Mouse (Mus musculus) lung, embryonic 16.5 days (tissue): ENCODE results near the gene Top3a. TPM values are rescaled to one million over a fixed set of nuclear protein-coding genes. Genes with fewer than 3 reads are reported as not detected.

Experiments
- ATAC-seq: fragments of 200-750 bp; cut with Nextera tagmentation; 2 replicates; pipeline ENCODE4 v1.8.0; 2017; ENCODE audit warnings: low read depth, mild to moderate bottlenecking, moderate library complexity
- H3K27ac ChIP-seq: fragments of 300-500 bp; sonication (generic); 2 replicates; pipeline ENCODE4 v1.5.1; 2014; ENCODE audit warnings: mild to moderate bottlenecking, control low read depth, low read length
- H3K27me3 ChIP-seq: fragments of 300-500 bp; sonication (generic); 2 replicates; pipeline ENCODE4 v1.6.1; 2014; ENCODE audit warnings: low read depth, low read length, mixed read lengths; ENCODE audit not compliant: control insufficient read depth, insufficient read depth
- H3K36me3 ChIP-seq: fragments of 300-500 bp; sonication (generic); 2 replicates; pipeline ENCODE4 v1.6.1; 2014; ENCODE audit warnings: low read length; ENCODE audit not compliant: control insufficient read depth, insufficient read depth
- H3K4me1 ChIP-seq: fragments of 300-500 bp; sonication (generic); replicated peaks from 2 replicates; pipeline ENCODE4 v1.6.1; 2014; ENCODE audit warnings: low read length, mixed read lengths; ENCODE audit not compliant: control insufficient read depth, insufficient read depth
- H3K4me2 ChIP-seq: fragments of 300-500 bp; sonication (generic); 2 replicates; pipeline ENCODE4 v1.6.1; 2014; ENCODE audit warnings: low read depth, low read length, control low read depth
- H3K4me3 ChIP-seq: fragments of 300-500 bp; sonication (generic); 2 replicates; pipeline ENCODE4 v1.5.1; 2014; ENCODE audit warnings: mild to moderate bottlenecking, low read length, control low read depth
- H3K9ac ChIP-seq: fragments of 300-500 bp; sonication (generic); 2 replicates; pipeline ENCODE4 v1.6.1; 2014; ENCODE audit warnings: low read length, control low read depth
- H3K9me3 ChIP-seq: fragments of 300-500 bp; sonication (generic); 2 replicates; pipeline ENCODE4 v1.6.1; 2016; ENCODE audit warnings: low read length; ENCODE audit not compliant: control insufficient read depth
- WGBS: fragments of 180-500 bp; shearing (Covaris S2); extraction: QIAGEN DNeasy Blood & Tissue Kit; methylation state at CpG from one replicate; pipeline ENCODE4 v1.1.7; 2014; 5-methylcytosine and 5-hydroxymethylcytosine counted together
- microRNA-seq: library from miRNA; unstranded; fragments of <30 nt; microRNA quantifications from one replicate; pipeline ENCODE4, GENCODE M21; 2016
- polyA plus RNA-seq: library from polyadenylated mRNA; unstranded; fragments of >200 nt; fragmentation: Nextera tagmentation; extraction: Ambion mirVana; gene quantifications from 2 replicates; pipeline ENCODE4 v1.2.1, GENCODE M21; 2015

Gene Top3a
- polyA plus RNA-seq, 1 experiment from 2014 or later: 17.3 TPM

- Histone ChIP-seq H3K4me1 (peaks cover 19% of the 10 kb centered on the region), H3K4me3 (no peak overlapping the region), H3K27me3 (no peaks in the 10 kb centered on the region), H3K4me2 (no peak overlapping the region), H3K9me3 (no peaks in the 10 kb centered on the region), H3K9ac (no peak overlapping the region), H3K27ac (no peak overlapping the region), H3K36me3 (peaks cover 9% of the 10 kb centered on the region)
- no peak for ATAC-seq
- WGBS: 72% methylated on average over 3 of the region's 4 CpGs
Measured at GRCm38 (mm10) chr11:60701611-60702010, 75.6 kb downstream of the Top3a start.

- Histone ChIP-seq H3K27me3 (no peaks in the 10 kb centered on the region), H3K27ac (peak overlapping the region; percentile 96; the same call in 1 of the 2 replicates), H3K36me3 (0 out of 2 replicates have a peak, but pooled peaks cover 2% of the 10 kb centered on the region), H3K4me2 (peak overlapping the region; percentile 84), H3K9me3 (no peaks in the 10 kb centered on the region), H3K4me3 (peak overlapping the region; percentile 72), H3K9ac (peak overlapping the region; percentile 84), H3K4me1 (peaks cover 19% of the 10 kb centered on the region)
- ATAC-seq: no peak
- WGBS: 20% methylated on average over 12 of the region's 12 CpGs
Measured at GRCm38 (mm10) chr11:60700320-60701185, 76.6 kb downstream of the Top3a start.

DNA sequence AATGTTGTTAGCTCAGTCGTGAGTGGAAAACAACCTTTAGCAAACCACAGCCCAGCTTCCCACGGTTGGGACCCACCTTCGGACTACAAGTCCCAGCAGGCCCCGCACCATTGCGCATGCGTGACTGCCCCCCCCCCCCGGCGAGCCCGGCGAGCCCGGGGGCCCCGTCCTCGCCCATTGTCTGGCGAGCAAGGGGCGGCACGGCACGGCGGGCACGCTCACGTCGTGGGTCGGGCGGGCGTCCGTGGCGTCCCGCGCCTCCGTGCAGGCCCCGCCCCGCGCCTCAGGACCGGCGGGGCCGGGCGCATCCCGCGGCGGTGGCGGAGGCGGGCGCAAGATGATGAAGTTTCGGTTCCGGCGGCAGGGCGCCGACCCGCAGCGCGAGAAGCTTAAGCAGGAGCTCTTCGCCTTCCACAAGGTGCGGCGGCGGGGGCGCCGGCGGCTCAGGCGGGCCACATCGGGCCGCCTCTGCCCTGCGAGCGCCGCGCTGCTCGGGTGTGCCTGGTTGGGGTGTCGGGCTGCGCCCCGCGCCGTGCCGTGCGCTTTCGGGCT is 77.6 kb downstream of the Top3a start, which contains the start of gene Llgl1:
TSS of gene Llgl1 (plus strand) at position 200 of the 552 bp plus-strand sequence.
- Histone ChIP-seq H3K27me3 (no peaks in the 10 kb centered on the region), H3K9me3 (no peaks in the 10 kb centered on the region), H3K27ac (peak within 1 kb of the TSS; percentile 96), H3K36me3 (no peaks in the 10 kb centered on the region), H3K4me3 (peak within 1 kb of the TSS; percentile 72), H3K9ac (peak within 1 kb of the TSS; percentile 84), H3K4me2 (peak within 1 kb of the TSS; percentile 84), H3K4me1 (peaks cover 19% of the 10 kb centered on the region)
- peak; percentile 92 for ATAC-seq
- WGBS: under 1% methylated on average over 52 of the region's 73 CpGs

DNA sequence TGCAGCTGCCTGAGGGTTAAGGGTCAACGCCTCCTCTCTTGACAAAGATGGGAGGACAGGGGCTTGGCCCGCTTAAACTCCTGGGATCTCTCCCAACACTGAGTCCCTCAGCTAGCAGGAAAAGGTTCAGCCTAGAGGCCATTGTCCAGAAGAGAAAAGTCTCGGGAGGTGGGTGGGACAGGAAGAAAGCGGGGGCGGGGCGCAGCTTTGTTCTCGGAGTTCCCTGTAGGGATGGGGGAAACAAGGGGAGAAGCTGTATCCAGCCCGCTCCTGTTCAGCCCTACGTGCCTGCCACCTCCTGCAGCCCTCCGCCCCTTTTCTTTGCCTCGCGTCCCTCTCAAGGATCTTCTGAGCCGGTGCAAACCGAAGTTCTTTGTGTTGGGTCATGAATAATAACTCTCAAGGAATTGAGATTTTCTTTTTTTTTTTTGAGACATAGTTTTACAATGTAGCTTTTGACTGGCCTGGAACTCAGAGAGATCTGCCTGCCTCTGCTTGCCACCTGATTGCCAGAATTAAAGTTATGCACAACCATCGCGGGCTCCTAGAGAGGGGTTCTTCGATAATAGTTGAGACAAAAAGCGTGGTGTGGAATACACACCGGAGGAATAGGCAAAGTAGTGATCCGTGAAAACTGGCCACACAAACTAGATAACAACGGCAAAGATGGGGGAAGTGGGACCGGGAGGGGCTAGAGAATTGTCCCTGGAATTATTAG is 78.2 kb downstream of the Top3a start:
- peak; percentile 72 for ATAC-seq
- Histone ChIP-seq H3K4me2 (peak overlapping the region; percentile 64), H3K9me3 (no peaks in the 10 kb centered on the region), H3K9ac (peak overlapping the region; percentile 84), H3K4me1 (peaks cover 19% of the 10 kb centered on the region), H3K4me3 (peak overlapping the region; percentile 72), H3K27me3 (no peaks in the 10 kb centered on the region), H3K27ac (peak overlapping the region; percentile 96), H3K36me3 (no peaks in the 10 kb centered on the region)
- 4% methylated on average over 22 of the region's 22 CpGs for WGBS

- no peaks in the 10 kb centered on the region for H3K27me3 ChIP-seq
- H3K36me3 ChIP-seq: no peaks in the 10 kb centered on the region
- no peak overlapping the region for H3K9ac ChIP-seq
- no peak for ATAC-seq
- H3K4me3 ChIP-seq: no peak overlapping the region
- 71% methylated on average over 2 of the region's 2 CpGs for WGBS
- H3K4me2 ChIP-seq: no peak overlapping the region
- H3K9me3 ChIP-seq: no peaks in the 10 kb centered on the region
- peaks cover 19% of the 10 kb centered on the region for H3K4me1 ChIP-seq
- no peak overlapping the region for H3K27ac ChIP-seq
Measured at GRCm38 (mm10) chr11:60697561-60697960, 79.6 kb downstream of the Top3a start.

DNA sequence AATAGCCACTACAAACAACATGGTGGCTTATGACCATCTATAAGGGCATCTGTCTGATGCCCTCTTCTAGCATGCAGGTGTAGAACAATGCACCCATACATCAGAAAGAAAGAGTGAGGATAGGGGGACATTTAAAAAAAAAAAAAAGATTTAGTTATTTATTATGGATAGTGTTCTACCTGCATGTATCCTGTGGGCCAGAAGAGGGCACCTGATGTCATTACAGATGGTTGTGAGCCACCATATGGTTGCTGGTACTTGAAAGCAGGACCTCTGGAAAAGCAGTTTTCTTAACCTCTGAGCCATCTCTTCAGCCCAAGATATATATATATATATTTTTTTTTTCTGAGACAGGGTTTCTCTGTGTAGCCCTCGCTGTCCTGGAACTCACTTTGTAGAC is 81.0 kb downstream of the Top3a start:
- H3K27me3 ChIP-seq: no peaks in the 10 kb centered on the region
- no peaks in the 10 kb centered on the region for H3K36me3 ChIP-seq
- 75% methylated on average over 1 of the region's 1 CpGs for WGBS
- no peak overlapping the region for H3K9ac ChIP-seq
- no peak overlapping the region for H3K27ac ChIP-seq
- H3K4me1 ChIP-seq: peaks cover 16% of the 10 kb centered on the region
- H3K9me3 ChIP-seq: no peaks in the 10 kb centered on the region
- H3K4me3 ChIP-seq: no peak overlapping the region
- ATAC-seq: no peak
- H3K4me2 ChIP-seq: no peak overlapping the region

Small RNA genes within 50 kb of the gene (microRNA-seq; reads per million reads assigned to microRNA genes)
- 0.99 reads per million for gene Mir5100

Other genes starting within 250 kb of the Top3a start
- gene Alkbh5, start 241.0 kb downstream of the Top3a start, polyA plus RNA-seq: 28.4 and 33.0 TPM in 2 replicates
- gene Llgl1, start 77.6 kb downstream of the Top3a start, polyA plus RNA-seq: 51.3 TPM in 2 replicates
- 90.8 and 98.7 TPM in 2 replicates for gene Flii, start 50.1 kb downstream of the Top3a start, polyA plus RNA-seq
- gene Mief2, start 49.0 kb downstream of the Top3a start, polyA plus RNA-seq: 13.9 and 14.0 TPM in 2 replicates
- gene Smcr8, start 159 bp upstream of the Top3a start, polyA plus RNA-seq: 5.5 and 5.8 TPM in 2 replicates
- 46.8 and 47.1 TPM in 2 replicates for gene Shmt1, start 34.4 kb upstream of the Top3a start, polyA plus RNA-seq
- 38.7 and 42.0 TPM in 2 replicates for gene Dhrs7b, start 53.3 kb upstream of the Top3a start, polyA plus RNA-seq
- 57.6 and 62.5 TPM in 2 replicates for gene Tmem11, start 101.9 kb upstream of the Top3a start, polyA plus RNA-seq
- 19.9 and 21.6 TPM in 2 replicates for gene Natd1, start 137.4 kb upstream of the Top3a start, polyA plus RNA-seq
- gene Map2k3, start 154.7 kb upstream of the Top3a start, polyA plus RNA-seq: 110 and 114 TPM in 2 replicates
- gene Kcnj12, start 245.2 kb upstream of the Top3a start, polyA plus RNA-seq: 0.41 and 0.67 TPM in 2 replicates